Comparison of ENCODE assay signal across 12 mouse cellular contexts in the genomic region with DNA sequence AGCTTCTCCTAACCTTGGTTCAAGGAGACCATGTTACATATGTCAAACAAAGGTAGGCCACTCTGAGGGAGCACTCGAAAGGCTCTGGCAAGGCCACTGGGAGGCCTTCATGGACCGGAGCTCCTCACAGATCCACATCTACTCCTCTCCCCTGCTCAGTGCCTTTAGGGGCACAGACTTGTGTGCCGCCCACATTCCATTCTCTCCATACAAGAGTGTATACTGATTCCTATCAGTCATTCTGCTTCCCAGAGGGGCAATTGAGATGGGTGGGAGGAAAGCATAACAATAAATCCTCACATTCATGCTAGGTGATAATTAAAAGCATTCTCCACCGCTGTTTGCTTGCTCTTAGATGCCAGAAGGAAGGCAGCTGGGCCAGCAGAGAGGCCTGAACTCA.
DNase-seq lines count a peak whose midpoint lies in the region; ATAC-seq and TF ChIP-seq lines count a peak whose summit lies in the region.
"Had no signal": no experiment of that assay in that cellular context is flagged by ENCODE, and none has a peak within 500 bp of the region (broad histone marks: within the 10 kb centered on the region; RNA-seq: fewer than 3 reads in every experiment).

No protein-coding gene starts in this region.

- TF ChIP-seq CTCF in testis, adult 2 months (IDR thresholded peaks at IDR 0.05; ENCODE audit: control insufficient read depth, insufficient read depth, insufficient replicate concordance, low read depth, low read length), result no peak

- ATAC-seq in hindbrain, embryonic 15.5 days (ENCODE audit: low FRiP score, low read depth), result no peak
- no peak for ATAC-seq in hindbrain, embryonic 11.5 days (ENCODE audit: low FRiP score)
- ATAC-seq in limb, embryonic 11.5 days (ENCODE audit: insufficient number of reproducible peaks, low FRiP score, low TSS enrichment, low read depth), result no peak

- DNase-seq in hindbrain, embryonic 11.5 days (ENCODE audit: low spot score), result no peak
- DNase-seq in testis, postnatal 14 days (ENCODE audit: low spot score), result no peak
- DNase-seq in limb, embryonic 11.5 days (ENCODE audit: low spot score), result peak; percentile 46
- DNase-seq in B cell, adult 2 months, result no peak
- no peak for DNase-seq in adrenal gland, postnatal 4 days (ENCODE audit: low spot score in 2 of 2)
- DNase-seq: adrenal gland, postnatal 36 days; cerebellum, adult 8-10 months; kidney, postnatal 10 days; liver; lung, postnatal 36 days had no signal

- H3K4me2 ChIP-seq in hindbrain, embryonic 15.5 days, result no peak overlapping the region
- H3K4me2 ChIP-seq in hindbrain, embryonic 11.5 days (replicated peaks; ENCODE audit: low read depth, low read length), result no peak overlapping the region
- no peak overlapping the region for H3K4me2 ChIP-seq in limb, embryonic 11.5 days (ENCODE audit: low read depth, severe bottlenecking)

- H3K4me3 ChIP-seq in hindbrain, embryonic 15.5 days, result no peak overlapping the region
- H3K4me3 ChIP-seq in hindbrain, embryonic 11.5 days (ENCODE audit: low read depth, low read length), result no peak overlapping the region
- H3K4me3 ChIP-seq in testis, adult 2 months (ENCODE audit: control insufficient read depth, low read depth, low read length), result no peak overlapping the region
- no peak overlapping the region for H3K4me3 ChIP-seq in limb, embryonic 11.5 days (ENCODE audit: low read depth, low read length)

- no peak for TF ChIP-seq POLR2A in testis, adult 2 months (IDR thresholded peaks at IDR 0.05; ENCODE audit: control insufficient read depth, low read depth, low read length)

- WGBS in hindbrain, embryonic 15.5 days, result 52% methylated on average over 4 of the region's 4 CpGs
- 58% methylated on average over 4 of the region's 4 CpGs for WGBS in hindbrain, embryonic 11.5 days
- 40% methylated on average over 4 of the region's 4 CpGs for WGBS in limb, embryonic 11.5 days

- no peak overlapping the region for H3K9ac ChIP-seq in hindbrain, embryonic 15.5 days
- H3K9ac ChIP-seq in hindbrain, embryonic 11.5 days (ENCODE audit: low read depth, low read length), result no peak overlapping the region
- no peak overlapping the region for H3K9ac ChIP-seq in limb, embryonic 11.5 days (ENCODE audit: low read length)

- peaks cover 30% of the 10 kb centered on the region for H3K4me1 ChIP-seq in hindbrain, embryonic 15.5 days (replicated peaks)
- H3K4me1 ChIP-seq in hindbrain, embryonic 11.5 days (replicated peaks; ENCODE audit: control insufficient read depth, insufficient read depth, low read length), result peaks cover 13% of the 10 kb centered on the region
- H3K4me1 ChIP-seq in testis, adult 2 months (ENCODE audit: control insufficient read depth, insufficient read depth, low read length), result no peaks in the 10 kb centered on the region
- peaks cover 30% of the 10 kb centered on the region for H3K4me1 ChIP-seq in limb, embryonic 11.5 days (ENCODE audit: control insufficient read depth, insufficient read depth, low read length)

- peak overlapping the region; percentile 34; the same call in 1 of the 2 replicates for H3K27ac ChIP-seq in hindbrain, embryonic 15.5 days (replicated peaks)
- H3K27ac ChIP-seq in hindbrain, embryonic 11.5 days (ENCODE audit: low read depth, low read length), result no peak overlapping the region
- peak overlapping the region; percentile 32; the same call in 1 of the 2 replicates for H3K27ac ChIP-seq in testis, adult 2 months (ENCODE audit: control insufficient read depth, insufficient read depth, low read depth, low read length)
- peak overlapping the region; percentile 2; the same call in 1 of the 2 replicates for H3K27ac ChIP-seq in limb, embryonic 11.5 days (replicated peaks; ENCODE audit: low read depth, low read length)

- H3K36me3 ChIP-seq in hindbrain, embryonic 15.5 days, result no peaks in the 10 kb centered on the region
- no peaks in the 10 kb centered on the region for H3K36me3 ChIP-seq in hindbrain, embryonic 11.5 days (ENCODE audit: control insufficient read depth, insufficient read depth, low read length)
- H3K36me3 ChIP-seq in testis, adult 2 months (ENCODE audit: control insufficient read depth, insufficient read depth, low read length), result no peaks in the 10 kb centered on the region
- no peaks in the 10 kb centered on the region for H3K36me3 ChIP-seq in limb, embryonic 11.5 days (ENCODE audit: control insufficient read depth, insufficient read depth, low read length)

- H3K9me3 ChIP-seq in hindbrain, embryonic 15.5 days, result no peaks in the 10 kb centered on the region
- H3K9me3 ChIP-seq in hindbrain, embryonic 11.5 days (ENCODE audit: control insufficient read depth, low read length), result no peaks in the 10 kb centered on the region
- no peaks in the 10 kb centered on the region for H3K9me3 ChIP-seq in limb, embryonic 11.5 days (ENCODE audit: control insufficient read depth, low read length)

- H3K27me3 ChIP-seq in hindbrain, embryonic 15.5 days, result no peaks in the 10 kb centered on the region
- H3K27me3 ChIP-seq in hindbrain, embryonic 11.5 days (ENCODE audit: control insufficient read depth, insufficient read depth, low read length), result no peaks in the 10 kb centered on the region
- no peaks in the 10 kb centered on the region for H3K27me3 ChIP-seq in testis, adult 2 months (ENCODE audit: control insufficient read depth, insufficient read depth, low read length)
- no peaks in the 10 kb centered on the region for H3K27me3 ChIP-seq in limb, embryonic 11.5 days (ENCODE audit: control insufficient read depth, insufficient read depth, low read length)
